Mouse (Mus musculus): ENCODE results near the gene Ttc7b. TPM values are rescaled to one million over a fixed set of nuclear protein-coding genes. Genes with fewer than 3 reads are reported as not detected.

Gene Ttc7b
- polyA plus RNA-seq, 1 experiment from 2014 or later = 7.0 TPM

DNA sequence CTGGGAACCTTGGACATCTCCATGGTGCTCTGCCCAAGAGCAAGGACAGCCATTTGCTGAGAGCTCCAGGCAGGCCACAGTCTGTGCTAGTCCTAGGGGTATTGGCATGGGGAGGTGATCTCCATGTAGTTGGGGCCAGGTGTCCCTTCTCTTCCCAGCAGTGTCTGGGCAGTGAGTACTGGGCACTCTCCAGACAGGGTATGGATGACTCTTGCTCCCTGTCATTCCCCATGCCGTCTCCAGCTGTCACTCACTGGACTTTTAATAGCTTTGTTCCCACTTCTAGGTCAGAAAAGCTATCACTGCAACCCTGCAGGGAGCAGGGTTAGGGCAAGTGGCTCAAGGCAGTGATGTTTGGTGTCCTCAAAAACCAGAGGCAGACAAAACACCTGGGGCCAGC lies 214.3 kb downstream of the Ttc7b start:
- no peaks in the 10 kb centered on the region for H3K4me1 ChIP-seq (ENCODE audit: control insufficient read depth, insufficient read depth, low read length)
- 55% methylated on average over 1 of the region's 1 CpGs for WGBS
- no peak for DNase-seq (ENCODE audit: low spot score)
- no peak overlapping the region for H3K4me2 ChIP-seq (ENCODE audit: low read depth, severe bottlenecking)
- no peaks in the 10 kb centered on the region for H3K27me3 ChIP-seq (ENCODE audit: control insufficient read depth, insufficient read depth, low read length)
- H3K36me3 ChIP-seq (ENCODE audit: control insufficient read depth, insufficient read depth, low read length) = peaks cover 3% of the 10 kb centered on the region; the same call in 1 of the 2 replicates
- H3K4me3 ChIP-seq (ENCODE audit: low read depth, low read length) = no peak overlapping the region
- ATAC-seq (ENCODE audit: insufficient number of reproducible peaks, low FRiP score, low TSS enrichment, low read depth) = no peak
- H3K9me3 ChIP-seq (ENCODE audit: control insufficient read depth, low read length) = no peaks in the 10 kb centered on the region
- no peak overlapping the region for H3K9ac ChIP-seq (ENCODE audit: low read length)
- H3K27ac ChIP-seq (replicated peaks; ENCODE audit: low read depth, low read length) = no peak overlapping the region

DNA sequence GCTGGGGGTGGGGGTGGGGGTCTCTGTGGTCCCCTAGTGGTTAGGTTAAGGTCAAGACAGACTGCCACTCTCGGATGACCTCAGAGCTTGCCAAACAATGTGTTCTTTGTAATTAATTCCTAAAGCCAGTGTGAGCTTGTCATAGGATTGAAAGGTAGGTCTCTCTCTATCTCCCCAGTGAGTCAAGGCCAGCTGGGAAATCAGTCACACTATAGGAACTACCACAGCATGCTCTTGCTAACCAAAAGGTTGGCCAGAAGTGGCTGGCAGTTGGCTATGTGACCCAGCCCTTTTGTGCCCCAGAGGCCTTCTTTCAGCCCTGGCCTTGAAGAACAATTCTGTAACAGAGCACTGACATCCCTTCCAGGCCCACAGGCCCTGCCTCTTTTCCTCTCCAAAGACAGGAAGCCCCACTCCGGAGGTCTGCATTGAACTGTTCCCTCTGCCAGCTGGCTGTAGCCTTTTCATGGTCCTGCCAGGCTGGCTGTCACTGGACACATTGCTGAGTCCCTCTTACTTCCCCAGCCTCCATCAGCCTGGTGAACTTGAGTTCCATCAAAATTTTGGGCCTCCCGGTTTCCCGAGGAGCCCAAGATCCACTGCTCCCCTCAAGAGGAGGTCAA lies 215.5 kb downstream of the Ttc7b start:
- Histone ChIP-seq H3K27ac (replicated peaks; ENCODE audit: low read depth, low read length) (no peak overlapping the region), H3K27me3 (ENCODE audit: control insufficient read depth, insufficient read depth, low read length) (no peaks in the 10 kb centered on the region), H3K9ac (ENCODE audit: low read length) (no peak overlapping the region), H3K36me3 (ENCODE audit: control insufficient read depth, insufficient read depth, low read length) (peaks cover 6% of the 10 kb centered on the region; the same call in 1 of the 2 replicates), H3K4me2 (ENCODE audit: low read depth, severe bottlenecking) (no peak overlapping the region), H3K4me3 (ENCODE audit: low read depth, low read length) (no peak overlapping the region), H3K4me1 (ENCODE audit: control insufficient read depth, insufficient read depth, low read length) (no peaks in the 10 kb centered on the region), H3K9me3 (ENCODE audit: control insufficient read depth, low read length) (no peaks in the 10 kb centered on the region)
- no peak for DNase-seq (ENCODE audit: low spot score)
- WGBS = 85% methylated on average over 4 of the region's 4 CpGs
- ATAC-seq (ENCODE audit: insufficient number of reproducible peaks, low FRiP score, low TSS enrichment, low read depth) = no peak

DNA sequence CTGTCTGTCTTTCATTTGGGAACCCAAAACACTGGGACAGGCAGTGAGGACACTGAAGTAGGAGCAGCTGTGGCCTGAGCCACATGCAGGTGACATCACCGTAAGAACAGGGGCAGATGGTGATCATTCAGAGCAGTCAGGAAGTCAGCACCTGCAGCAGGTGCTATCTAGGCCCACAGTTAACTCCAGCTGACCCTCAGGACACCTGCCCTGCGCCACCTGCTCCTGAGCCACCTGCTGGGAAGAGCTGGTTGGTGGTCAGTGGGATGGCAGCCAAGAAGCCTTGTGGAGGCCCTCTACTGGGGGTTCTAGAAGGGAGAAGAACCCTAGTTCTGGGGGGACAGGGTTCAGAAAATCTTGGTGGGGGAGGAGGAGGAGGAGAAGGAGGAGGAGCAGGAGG lies 216.3 kb downstream of the Ttc7b start:
- Histone ChIP-seq H3K27me3 (ENCODE audit: control insufficient read depth, insufficient read depth, low read length) (no peaks in the 10 kb centered on the region), H3K9me3 (ENCODE audit: control insufficient read depth, low read length) (no peaks in the 10 kb centered on the region), H3K27ac (replicated peaks; ENCODE audit: low read depth, low read length) (no peak overlapping the region), H3K4me1 (ENCODE audit: control insufficient read depth, insufficient read depth, low read length) (no peaks in the 10 kb centered on the region), H3K36me3 (ENCODE audit: control insufficient read depth, insufficient read depth, low read length) (peaks cover 6% of the 10 kb centered on the region; the same call in 1 of the 2 replicates), H3K4me2 (ENCODE audit: low read depth, severe bottlenecking) (no peak overlapping the region), H3K9ac (ENCODE audit: low read length) (no peak overlapping the region), H3K4me3 (ENCODE audit: low read depth, low read length) (no peak overlapping the region)
- WGBS = 79% methylated on average over 2 of the region's 2 CpGs
- DNase-seq (ENCODE audit: low spot score) (no peak), ATAC-seq (ENCODE audit: insufficient number of reproducible peaks, low FRiP score, low TSS enrichment, low read depth) (no peak)

DNA sequence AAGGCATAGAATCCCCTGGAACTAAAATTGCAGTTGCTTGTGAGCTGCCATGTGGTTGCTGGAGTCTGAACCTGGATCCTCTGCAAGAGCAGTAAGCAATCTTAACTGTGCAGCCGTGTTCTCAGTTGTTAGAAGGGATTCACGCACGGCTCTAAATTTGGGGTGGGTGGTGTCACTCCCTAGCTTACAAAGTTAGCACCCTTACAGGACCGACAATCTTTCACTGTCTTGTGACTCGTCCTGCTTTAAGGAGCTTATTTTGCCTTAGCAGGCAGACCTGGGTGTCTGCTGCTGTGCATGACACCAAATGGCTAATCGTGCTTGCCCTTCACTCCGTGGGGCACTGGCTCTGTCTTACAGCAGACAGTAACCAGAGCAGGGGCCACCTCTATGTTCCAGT lies 217.5 kb downstream of the Ttc7b start:
- no peak overlapping the region for H3K4me2 ChIP-seq (ENCODE audit: low read depth, severe bottlenecking)
- H3K27me3 ChIP-seq (ENCODE audit: control insufficient read depth, insufficient read depth, low read length) = no peaks in the 10 kb centered on the region
- H3K4me3 ChIP-seq (ENCODE audit: low read depth, low read length) = no peak overlapping the region
- 71% methylated on average over 7 of the region's 7 CpGs for WGBS
- no peaks in the 10 kb centered on the region for H3K9me3 ChIP-seq (ENCODE audit: control insufficient read depth, low read length)
- no peak overlapping the region for H3K9ac ChIP-seq (ENCODE audit: low read length)
- H3K27ac ChIP-seq (replicated peaks; ENCODE audit: low read depth, low read length) = no peak overlapping the region
- ATAC-seq (ENCODE audit: insufficient number of reproducible peaks, low FRiP score, low TSS enrichment, low read depth) (no peak), DNase-seq (ENCODE audit: low spot score) (no peak)
- H3K36me3 ChIP-seq (ENCODE audit: control insufficient read depth, insufficient read depth, low read length) = peaks cover 6% of the 10 kb centered on the region; the same call in 1 of the 2 replicates
- H3K4me1 ChIP-seq (ENCODE audit: control insufficient read depth, insufficient read depth, low read length) = no peaks in the 10 kb centered on the region

DNA sequence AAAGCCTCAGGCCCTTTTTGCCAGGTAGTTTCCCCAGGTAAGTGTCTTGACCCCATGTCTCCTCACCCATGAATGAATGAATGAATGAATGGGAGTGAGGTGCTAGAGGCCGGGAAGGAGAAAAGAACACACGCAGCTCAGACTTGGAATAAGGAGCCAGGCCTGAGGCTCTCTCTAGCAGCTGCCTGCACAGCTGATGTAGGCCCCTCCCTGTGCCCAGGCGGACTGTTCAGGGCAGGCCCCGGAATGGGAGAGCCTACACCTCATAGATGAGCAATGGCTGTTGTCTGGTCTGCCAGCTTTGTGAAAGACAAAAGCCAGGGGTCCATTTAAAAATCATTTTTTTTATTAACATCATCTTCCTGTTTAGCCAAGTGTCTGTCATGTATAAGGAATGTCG lies 220.2 kb downstream of the Ttc7b start:
- Histone ChIP-seq H3K4me1 (ENCODE audit: control insufficient read depth, insufficient read depth, low read length) (no peaks in the 10 kb centered on the region), H3K9me3 (ENCODE audit: control insufficient read depth, low read length) (no peaks in the 10 kb centered on the region), H3K4me2 (ENCODE audit: low read depth, severe bottlenecking) (no peak overlapping the region), H3K9ac (ENCODE audit: low read length) (no peak overlapping the region), H3K27me3 (ENCODE audit: control insufficient read depth, insufficient read depth, low read length) (no peaks in the 10 kb centered on the region), H3K36me3 (ENCODE audit: control insufficient read depth, insufficient read depth, low read length) (peaks cover 6% of the 10 kb centered on the region; the same call in 1 of the 2 replicates), H3K4me3 (ENCODE audit: low read depth, low read length) (no peak overlapping the region), H3K27ac (replicated peaks; ENCODE audit: low read depth, low read length) (no peak overlapping the region)
- 91% methylated on average over 5 of the region's 5 CpGs for WGBS
- no peak for ATAC-seq (ENCODE audit: insufficient number of reproducible peaks, low FRiP score, low TSS enrichment, low read depth)
- DNase-seq (ENCODE audit: low spot score) = no peak

DNA sequence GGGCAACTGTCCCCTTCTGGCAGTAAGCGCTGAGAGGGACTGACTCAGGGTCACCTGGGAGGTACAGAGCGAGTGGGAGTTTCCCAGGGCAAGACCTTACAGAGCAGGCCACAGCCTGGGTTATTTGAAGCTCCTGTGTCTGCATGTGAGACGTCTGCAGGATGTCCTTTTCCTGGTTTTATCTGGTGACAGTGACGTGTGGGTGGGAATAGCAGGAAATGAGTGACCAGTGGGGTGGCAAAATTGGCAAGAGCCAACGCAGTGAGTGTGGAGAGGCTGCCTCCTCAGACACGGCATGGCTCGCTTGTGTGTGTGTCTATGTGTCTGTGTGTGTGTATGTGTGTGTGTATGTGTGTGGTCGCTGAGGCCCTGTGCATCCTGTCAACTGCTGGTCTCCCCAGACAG lies 221.3 kb downstream of the Ttc7b start:
- ATAC-seq (ENCODE audit: insufficient number of reproducible peaks, low FRiP score, low TSS enrichment, low read depth) (no peak), DNase-seq (ENCODE audit: low spot score) (no peak)
- no peak overlapping the region for H3K4me2 ChIP-seq (ENCODE audit: low read depth, severe bottlenecking)
- WGBS = 68% methylated on average over 8 of the region's 8 CpGs
- H3K9ac ChIP-seq (ENCODE audit: low read length) = no peak overlapping the region
- H3K27me3 ChIP-seq (ENCODE audit: control insufficient read depth, insufficient read depth, low read length) = no peaks in the 10 kb centered on the region
- H3K27ac ChIP-seq (replicated peaks; ENCODE audit: low read depth, low read length) = no peak overlapping the region
- peaks cover 6% of the 10 kb centered on the region; the same call in 1 of the 2 replicates for H3K36me3 ChIP-seq (ENCODE audit: control insufficient read depth, insufficient read depth, low read length)
- H3K4me1 ChIP-seq (ENCODE audit: control insufficient read depth, insufficient read depth, low read length) = no peaks in the 10 kb centered on the region
- no peak overlapping the region for H3K4me3 ChIP-seq (ENCODE audit: low read depth, low read length)
- no peaks in the 10 kb centered on the region for H3K9me3 ChIP-seq (ENCODE audit: control insufficient read depth, low read length)

DNA sequence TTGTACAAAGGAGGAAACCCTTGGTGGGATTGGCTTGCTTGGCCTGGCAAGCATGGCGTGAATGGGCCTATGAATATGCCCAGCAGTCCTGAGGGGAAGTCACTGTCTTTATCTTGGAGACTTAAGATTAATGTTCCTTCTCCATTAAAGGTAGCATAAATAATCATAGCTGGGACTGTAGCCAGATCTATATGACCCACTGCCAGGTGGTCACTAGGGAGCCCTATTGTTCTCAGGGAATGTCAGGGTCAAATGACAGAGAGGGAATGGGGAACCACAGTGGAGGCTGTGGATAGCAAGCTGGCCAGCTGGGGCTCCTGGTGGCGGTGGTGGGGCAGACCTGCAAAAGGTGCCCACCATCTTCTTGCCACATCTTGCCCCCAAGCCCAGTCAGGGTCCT lies 221.8 kb downstream of the Ttc7b start:
- H3K9ac ChIP-seq (ENCODE audit: low read length) = no peak overlapping the region
- H3K4me2 ChIP-seq (ENCODE audit: low read depth, severe bottlenecking) = no peak overlapping the region
- H3K4me1 ChIP-seq (ENCODE audit: control insufficient read depth, insufficient read depth, low read length) = no peaks in the 10 kb centered on the region
- 80% methylated on average over 2 of the region's 2 CpGs for WGBS
- H3K9me3 ChIP-seq (ENCODE audit: control insufficient read depth, low read length) = no peaks in the 10 kb centered on the region
- no peak for DNase-seq (ENCODE audit: low spot score)
- H3K27ac ChIP-seq (replicated peaks; ENCODE audit: low read depth, low read length) = no peak overlapping the region
- no peak for ATAC-seq (ENCODE audit: insufficient number of reproducible peaks, low FRiP score, low TSS enrichment, low read depth)
- peaks cover 6% of the 10 kb centered on the region; the same call in 1 of the 2 replicates for H3K36me3 ChIP-seq (ENCODE audit: control insufficient read depth, insufficient read depth, low read length)
- H3K4me3 ChIP-seq (ENCODE audit: low read depth, low read length) = no peak overlapping the region
- H3K27me3 ChIP-seq (ENCODE audit: control insufficient read depth, insufficient read depth, low read length) = no peaks in the 10 kb centered on the region

DNA sequence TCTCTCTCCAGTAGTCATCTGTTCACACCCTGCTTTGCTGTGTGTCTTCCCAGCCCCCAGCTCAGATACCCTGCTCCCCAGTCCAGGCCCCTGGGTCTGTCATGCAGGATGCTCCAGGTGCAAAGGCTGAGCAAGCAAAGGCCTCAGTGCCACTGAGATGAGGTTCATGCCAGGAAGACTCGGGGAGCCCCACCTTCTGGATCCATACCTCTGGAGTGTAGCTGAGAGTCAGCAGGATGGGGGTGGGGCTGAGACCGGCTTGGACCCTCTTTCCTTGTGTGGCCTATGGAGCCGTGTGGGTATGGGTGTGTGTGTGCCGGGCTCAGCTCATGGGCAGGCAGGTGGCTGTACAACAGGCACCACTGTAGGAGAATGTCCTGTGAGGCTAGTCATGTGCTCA lies 222.7 kb downstream of the Ttc7b start:
- H3K27me3 ChIP-seq (ENCODE audit: control insufficient read depth, insufficient read depth, low read length) = no peaks in the 10 kb centered on the region
- ATAC-seq (ENCODE audit: insufficient number of reproducible peaks, low FRiP score, low TSS enrichment, low read depth) = no peak
- H3K4me1 ChIP-seq (ENCODE audit: control insufficient read depth, insufficient read depth, low read length) = no peaks in the 10 kb centered on the region
- H3K9me3 ChIP-seq (ENCODE audit: control insufficient read depth, low read length) = no peaks in the 10 kb centered on the region
- peaks cover 6% of the 10 kb centered on the region; the same call in 1 of the 2 replicates for H3K36me3 ChIP-seq (ENCODE audit: control insufficient read depth, insufficient read depth, low read length)
- H3K9ac ChIP-seq (ENCODE audit: low read length) = no peak overlapping the region
- H3K27ac ChIP-seq (replicated peaks; ENCODE audit: low read depth, low read length) = no peak overlapping the region
- H3K4me3 ChIP-seq (ENCODE audit: low read depth, low read length) = no peak overlapping the region
- 80% methylated on average over 4 of the region's 4 CpGs for WGBS
- no peak overlapping the region for H3K4me2 ChIP-seq (ENCODE audit: low read depth, severe bottlenecking)
- no peak for DNase-seq (ENCODE audit: low spot score)

DNA sequence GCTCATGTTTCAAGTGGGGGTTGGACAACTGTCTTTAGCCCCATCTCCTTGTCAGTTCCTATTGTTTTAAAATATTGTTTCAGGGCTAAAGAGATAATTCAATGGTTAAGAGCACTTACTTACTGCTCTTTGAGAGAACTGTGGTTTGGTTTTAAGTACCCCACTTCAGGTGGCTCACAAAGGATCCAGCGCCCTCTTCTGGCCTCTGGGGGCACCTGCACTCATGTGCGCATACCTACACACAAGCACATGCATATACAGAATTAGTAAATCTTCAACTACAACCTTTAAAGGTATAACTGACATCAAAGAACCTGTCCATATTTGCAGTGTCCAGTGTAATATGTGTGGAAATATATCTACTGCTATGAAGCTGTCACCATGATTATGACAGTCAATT lies 226.2 kb downstream of the Ttc7b start:
- ATAC-seq (ENCODE audit: insufficient number of reproducible peaks, low FRiP score, low TSS enrichment, low read depth) (no peak), DNase-seq (ENCODE audit: low spot score) (no peak)
- Histone ChIP-seq H3K36me3 (ENCODE audit: control insufficient read depth, insufficient read depth, low read length) (no peaks in the 10 kb centered on the region), H3K9me3 (ENCODE audit: control insufficient read depth, low read length) (no peaks in the 10 kb centered on the region), H3K4me3 (ENCODE audit: low read depth, low read length) (no peak overlapping the region), H3K4me2 (ENCODE audit: low read depth, severe bottlenecking) (no peak overlapping the region), H3K4me1 (ENCODE audit: control insufficient read depth, insufficient read depth, low read length) (peaks cover 13% of the 10 kb centered on the region), H3K27ac (replicated peaks; ENCODE audit: low read depth, low read length) (no peak overlapping the region), H3K27me3 (ENCODE audit: control insufficient read depth, insufficient read depth, low read length) (no peaks in the 10 kb centered on the region), H3K9ac (ENCODE audit: low read length) (no peak overlapping the region)
- WGBS = 91% methylated on average over 2 of the region's 2 CpGs
